Mouse (Mus musculus): ENCODE measurements at regions not wholly inside any gene's neighbourhood (a gene's known extent, or its start where the extent isn't known, plus 50 kb on each side); places are given as distances from the start of the nearest gene placed in this dataset.

GRCm38 (mm10) chr7:113682271-113682670 lies 83.5 kb upstream of the Spon1 start:
- Histone ChIP-seq H3K36me3 (ENCODE audit: insufficient read depth) (no peaks in the 10 kb centered on the region), H3K27ac (ENCODE audit: low read depth) (no peak overlapping the region), H3K4me1 (ENCODE audit: insufficient read depth) (no peaks in the 10 kb centered on the region), H3K27me3 (ENCODE audit: insufficient read depth, low read length) (no peaks in the 10 kb centered on the region), H3K9me3 (ENCODE audit: low read depth, low read length) (no peaks in the 10 kb centered on the region), H3K4me2 (no peak overlapping the region), H3K9ac (no peak overlapping the region), H3K4me3 (ENCODE audit: low read depth, low read length) (no peak overlapping the region)
- TF ChIP-seq CTCF (IDR thresholded peaks at IDR 0.05; ENCODE audit: low read depth), result no peak
- ATAC-seq (ENCODE audit: insufficient read depth) (no peak), DNase-seq (no peak)
- WGBS, result 75% methylated on average over 5 of the region's 5 CpGs

GRCm38 (mm10) chr7:113685349-113685748 lies 80.4 kb upstream of the Spon1 start:
- Histone ChIP-seq H3K4me2 (no peak overlapping the region), H3K27me3 (ENCODE audit: insufficient read depth, low read length) (no peaks in the 10 kb centered on the region), H3K36me3 (ENCODE audit: insufficient read depth) (no peaks in the 10 kb centered on the region), H3K4me1 (ENCODE audit: insufficient read depth) (no peaks in the 10 kb centered on the region), H3K27ac (ENCODE audit: low read depth) (no peak overlapping the region), H3K9me3 (ENCODE audit: low read depth, low read length) (no peaks in the 10 kb centered on the region), H3K9ac (no peak overlapping the region), H3K4me3 (ENCODE audit: low read depth, low read length) (no peak overlapping the region)
- no peak for TF ChIP-seq CTCF (IDR thresholded peaks at IDR 0.05; ENCODE audit: low read depth)
- ATAC-seq (ENCODE audit: insufficient read depth) (no peak), DNase-seq (no peak)
- 85% methylated on average over 4 of the region's 4 CpGs for WGBS

- ATAC-seq (ENCODE audit: insufficient read depth) (no peak), DNase-seq (no peak)
- no peaks in the 10 kb centered on the region for H3K9me3 ChIP-seq (ENCODE audit: low read depth, low read length)
- no peak overlapping the region for H3K27ac ChIP-seq (ENCODE audit: low read depth)
- H3K27me3 ChIP-seq (ENCODE audit: insufficient read depth, low read length), result no peaks in the 10 kb centered on the region
- H3K36me3 ChIP-seq (ENCODE audit: insufficient read depth), result no peaks in the 10 kb centered on the region
- no peak overlapping the region for H3K9ac ChIP-seq
- no peak overlapping the region for H3K4me3 ChIP-seq (ENCODE audit: low read depth, low read length)
- no peaks in the 10 kb centered on the region for H3K4me1 ChIP-seq (ENCODE audit: insufficient read depth)
- TF ChIP-seq CTCF (IDR thresholded peaks at IDR 0.05; ENCODE audit: low read depth), result no peak
- no peak overlapping the region for H3K4me2 ChIP-seq
- 75% methylated on average over 3 of the region's 3 CpGs for WGBS
These were observed 79.3 kb upstream of the Spon1 start for GRCm38 (mm10) chr7:113686527-113686926.

DNA sequence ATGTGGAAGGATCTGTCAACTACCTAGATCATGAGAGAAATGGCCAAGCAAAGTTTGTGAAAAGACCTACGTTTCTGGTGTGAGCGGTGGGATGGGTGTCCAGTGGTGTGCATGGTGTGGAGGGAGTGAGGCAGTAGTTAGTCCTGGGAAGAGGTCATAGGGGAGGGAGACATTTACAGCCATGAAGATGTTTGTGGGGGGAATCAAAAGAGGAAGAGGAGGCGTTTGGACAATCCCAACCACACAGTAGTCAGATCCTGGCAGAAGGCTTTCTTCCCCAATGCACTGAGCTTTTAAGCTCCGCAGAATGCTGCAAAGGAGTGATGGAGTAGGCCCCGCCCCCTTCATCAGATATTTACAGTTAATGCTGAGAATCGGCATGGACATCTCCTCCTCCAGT lies 78.2 kb upstream of the Spon1 start:
- Histone ChIP-seq H3K9me3 (ENCODE audit: low read depth, low read length) (no peaks in the 10 kb centered on the region), H3K9ac (no peak overlapping the region), H3K4me2 (no peak overlapping the region), H3K27me3 (ENCODE audit: insufficient read depth, low read length) (no peaks in the 10 kb centered on the region), H3K4me1 (ENCODE audit: insufficient read depth) (no peaks in the 10 kb centered on the region), H3K4me3 (ENCODE audit: low read depth, low read length) (no peak overlapping the region), H3K27ac (ENCODE audit: low read depth) (peak overlapping the region; percentile 47; the same call in 1 of the 2 replicates), H3K36me3 (ENCODE audit: insufficient read depth) (no peaks in the 10 kb centered on the region)
- no peak for TF ChIP-seq CTCF (IDR thresholded peaks at IDR 0.05; ENCODE audit: low read depth)
- ATAC-seq (ENCODE audit: insufficient read depth) (no peak), DNase-seq (no peak)
- 61% methylated on average over 6 of the region's 6 CpGs for WGBS

GRCm38 (mm10) chr7:113688231-113688669 lies 77.5 kb upstream of the Spon1 start:
- TF ChIP-seq CTCF (IDR thresholded peaks at IDR 0.05; ENCODE audit: low read depth), result no peak
- no peaks in the 10 kb centered on the region for H3K9me3 ChIP-seq (ENCODE audit: low read depth, low read length)
- DNase-seq, result peak; percentile 39
- no peak overlapping the region for H3K4me3 ChIP-seq (ENCODE audit: low read depth, low read length)
- H3K27me3 ChIP-seq (ENCODE audit: insufficient read depth, low read length), result no peaks in the 10 kb centered on the region
- H3K4me2 ChIP-seq, result no peak overlapping the region
- no peaks in the 10 kb centered on the region for H3K4me1 ChIP-seq (ENCODE audit: insufficient read depth)
- no peaks in the 10 kb centered on the region for H3K36me3 ChIP-seq (ENCODE audit: insufficient read depth)
- peak overlapping the region; percentile 58; the same call in 1 of the 2 replicates for H3K27ac ChIP-seq (ENCODE audit: low read depth)
- WGBS, result 25% methylated on average over 8 of the region's 8 CpGs
- peak; percentile 74 for ATAC-seq (ENCODE audit: insufficient read depth)
- H3K9ac ChIP-seq, result no peak overlapping the region

- DNase-seq (peak; percentile 49), ATAC-seq (ENCODE audit: insufficient read depth) (no peak)
- WGBS, result 55% methylated on average over 1 of the region's 1 CpGs
- peak overlapping the region; percentile 58; the same call in 1 of the 2 replicates for H3K27ac ChIP-seq (ENCODE audit: low read depth)
- no peaks in the 10 kb centered on the region for H3K9me3 ChIP-seq (ENCODE audit: low read depth, low read length)
- no peaks in the 10 kb centered on the region for H3K4me1 ChIP-seq (ENCODE audit: insufficient read depth)
- no peaks in the 10 kb centered on the region for H3K27me3 ChIP-seq (ENCODE audit: insufficient read depth, low read length)
- H3K4me2 ChIP-seq, result no peak overlapping the region
- TF ChIP-seq CTCF (IDR thresholded peaks at IDR 0.05; ENCODE audit: low read depth), result no peak
- no peaks in the 10 kb centered on the region for H3K36me3 ChIP-seq (ENCODE audit: insufficient read depth)
- H3K9ac ChIP-seq, result no peak overlapping the region
- no peak overlapping the region for H3K4me3 ChIP-seq (ENCODE audit: low read depth, low read length)
These were observed 77.1 kb upstream of the Spon1 start for GRCm38 (mm10) chr7:113688717-113689116.

GRCm38 (mm10) chr7:113689131-113689530 lies 76.7 kb upstream of the Spon1 start:
- Histone ChIP-seq H3K4me2 (no peak overlapping the region), H3K36me3 (ENCODE audit: insufficient read depth) (no peaks in the 10 kb centered on the region), H3K9me3 (ENCODE audit: low read depth, low read length) (no peaks in the 10 kb centered on the region), H3K4me1 (ENCODE audit: insufficient read depth) (no peaks in the 10 kb centered on the region), H3K4me3 (ENCODE audit: low read depth, low read length) (no peak overlapping the region), H3K27me3 (ENCODE audit: insufficient read depth, low read length) (no peaks in the 10 kb centered on the region), H3K9ac (no peak overlapping the region), H3K27ac (ENCODE audit: low read depth) (no peak overlapping the region)
- no peak for ATAC-seq (ENCODE audit: insufficient read depth)
- 62% methylated on average over 2 of the region's 2 CpGs for WGBS
- no peak for TF ChIP-seq CTCF (IDR thresholded peaks at IDR 0.05; ENCODE audit: low read depth)
- no peak for DNase-seq

GRCm38 (mm10) chr7:113691756-113692155 lies 74.0 kb upstream of the Spon1 start:
- no peak overlapping the region for H3K4me3 ChIP-seq (ENCODE audit: low read depth, low read length)
- no peak overlapping the region for H3K9ac ChIP-seq
- DNase-seq (no peak), ATAC-seq (ENCODE audit: insufficient read depth) (no peak)
- 61% methylated on average over 2 of the region's 2 CpGs for WGBS
- H3K4me2 ChIP-seq, result no peak overlapping the region
- no peaks in the 10 kb centered on the region for H3K4me1 ChIP-seq (ENCODE audit: insufficient read depth)
- no peaks in the 10 kb centered on the region for H3K9me3 ChIP-seq (ENCODE audit: low read depth, low read length)
- H3K27me3 ChIP-seq (ENCODE audit: insufficient read depth, low read length), result no peaks in the 10 kb centered on the region
- no peak overlapping the region for H3K27ac ChIP-seq (ENCODE audit: low read depth)
- no peak for TF ChIP-seq CTCF (IDR thresholded peaks at IDR 0.05; ENCODE audit: low read depth)
- H3K36me3 ChIP-seq (ENCODE audit: insufficient read depth), result no peaks in the 10 kb centered on the region
